Mouse (Mus musculus): ENCODE results near the gene Palld.

Palld gene

GRCm38 (mm10) chr8:61775936-61776335 lies 126.6 kb downstream of the Palld start:
- DNase-seq (ENCODE audit: low read depth, low spot score) = no peak

- DNase-seq (ENCODE audit: low read depth, low spot score) = no peak
These were observed 128.3 kb downstream of the Palld start for GRCm38 (mm10) chr8:61774161-61774560.

GRCm38 (mm10) chr8:61773595-61774088 lies 128.8 kb downstream of the Palld start:
- DNase-seq (ENCODE audit: low read depth, low spot score) = no peak

GRCm38 (mm10) chr8:61771328-61771727 lies 131.2 kb downstream of the Palld start:
- DNase-seq (ENCODE audit: low read depth, low spot score) = no peak

- no peak for DNase-seq (ENCODE audit: low read depth, low spot score)
These were observed 133.1 kb downstream of the Palld start for GRCm38 (mm10) chr8:61769340-61769879.

GRCm38 (mm10) chr8:61760190-61760578 lies 142.3 kb downstream of the Palld start:
- no peak for DNase-seq (ENCODE audit: low read depth, low spot score)

GRCm38 (mm10) chr8:61759327-61760189 lies 142.9 kb downstream of the Palld start:
- no peak for DNase-seq (ENCODE audit: low read depth, low spot score)

- DNase-seq (ENCODE audit: low read depth, low spot score) = no peak
These were observed 143.7 kb downstream of the Palld start for GRCm38 (mm10) chr8:61758686-61759326.

GRCm38 (mm10) chr8:61756971-61757965 lies 145.2 kb downstream of the Palld start:
- DNase-seq (ENCODE audit: low read depth, low spot score) = no peak

GRCm38 (mm10) chr8:61755186-61755585 lies 147.3 kb downstream of the Palld start:
- DNase-seq (ENCODE audit: low read depth, low spot score) = no peak

GRCm38 (mm10) chr8:61747070-61747469 lies 155.4 kb downstream of the Palld start:
- DNase-seq (ENCODE audit: low read depth, low spot score) = no peak

- no peak for DNase-seq (ENCODE audit: low read depth, low spot score)
These were observed 157.1 kb downstream of the Palld start for GRCm38 (mm10) chr8:61745181-61745980.

- DNase-seq (ENCODE audit: low read depth, low spot score) = no peak
These were observed 158.5 kb downstream of the Palld start for GRCm38 (mm10) chr8:61743764-61744562.

GRCm38 (mm10) chr8:61737465-61737864 lies 165.0 kb downstream of the Palld start:
- DNase-seq (ENCODE audit: low read depth, low spot score) = no peak

- no peak for DNase-seq (ENCODE audit: low read depth, low spot score)
These were observed 165.7 kb downstream of the Palld start for GRCm38 (mm10) chr8:61736739-61737243.

- DNase-seq (ENCODE audit: low read depth, low spot score) = no peak
These were observed 166.4 kb downstream of the Palld start for GRCm38 (mm10) chr8:61736117-61736516.

- DNase-seq (ENCODE audit: low read depth, low spot score) = no peak
These were observed 168.3 kb downstream of the Palld start for GRCm38 (mm10) chr8:61734164-61734563.

- DNase-seq (ENCODE audit: low read depth, low spot score) = no peak
These were observed 170.3 kb downstream of the Palld start for GRCm38 (mm10) chr8:61732184-61732583.

GRCm38 (mm10) chr8:61731306-61732088 lies 171.0 kb downstream of the Palld start:
- no peak for DNase-seq (ENCODE audit: low read depth, low spot score)

Measured in CD4-positive, CD25-positive, alpha-beta regulatory T cell, adult 2 months (primary cell).